Mouse (Mus musculus) hindbrain, embryonic 15.5 days (tissue): Measurements from ENCODE around the gene Tbc1d9. TPM values are rescaled to one million over a fixed set of nuclear protein-coding genes. Genes with fewer than 3 reads are reported as not detected.

ENCODE experiments used
- ATAC-seq: fragments of 200-750 bp; cut with Nextera tagmentation; 2 replicates; pipeline ENCODE4 v1.8.0; 2017; ENCODE audit warnings: low read depth, moderate number of reproducible peaks, moderate TSS enrichment; ENCODE audit not compliant: low FRiP score
- H3K27ac ChIP-seq: fragments of 300-500 bp; sonication (generic); replicated peaks from 2 replicates; pipeline ENCODE4 v1.5.1; 2015; ENCODE audit warnings: mild to moderate bottlenecking, inconsistent platforms
- H3K27me3 ChIP-seq: fragments of 300-500 bp; sonication (generic); 2 replicates; pipeline ENCODE4 v1.6.1; 2015; ENCODE audit warnings: control low read depth, inconsistent platforms
- H3K36me3 ChIP-seq: fragments of 300-500 bp; sonication (generic); 2 replicates; pipeline ENCODE4 v1.6.1; 2015; ENCODE audit warnings: control low read depth, inconsistent platforms
- H3K4me1 ChIP-seq: fragments of 300-500 bp; sonication (generic); replicated peaks from 2 replicates; pipeline ENCODE4 v1.6.1; 2015; ENCODE audit warnings: control low read depth, inconsistent platforms
- H3K4me2 ChIP-seq: fragments of 300-500 bp; sonication (generic); 2 replicates; pipeline ENCODE4 v1.6.1; 2015; ENCODE audit warnings: moderate library complexity, mild to moderate bottlenecking, inconsistent platforms
- H3K4me3 ChIP-seq: fragments of 300-500 bp; sonication (generic); 2 replicates; pipeline ENCODE4 v1.5.1; 2015; ENCODE audit warnings: mild to moderate bottlenecking, inconsistent platforms
- H3K9ac ChIP-seq: fragments of 300-500 bp; sonication (generic); 2 replicates; pipeline ENCODE4 v1.6.1; 2015; ENCODE audit warnings: inconsistent platforms
- H3K9me3 ChIP-seq: fragments of 300-500 bp; sonication (generic); 2 replicates; pipeline ENCODE4 v1.6.1; 2016; ENCODE audit warnings: control low read depth, inconsistent platforms
- WGBS: fragments of 180-500 bp; shearing (Covaris S2); methylation state at CpG from one replicate; pipeline ENCODE4 v1.1.7; 2015; 5-methylcytosine and 5-hydroxymethylcytosine counted together
- polyA plus RNA-seq: library from polyadenylated mRNA; unstranded; fragments of >200 nt; fragmentation: Nextera tagmentation; extraction: Ambion mirVana; gene quantifications from 2 replicates; pipeline ENCODE4 v1.2.1, GENCODE M21; 2015

Gene Tbc1d9
- polyA plus RNA-seq, 1 experiment from 2014 or later: 15.7 TPM

GRCm38 (mm10) chr8:83160613-83161012 is 4.5 kb upstream of the Tbc1d9 start:
- H3K9me3 ChIP-seq: no peaks in the 10 kb centered on the region
- 74% methylated on average over 2 of the region's 2 CpGs for WGBS
- ATAC-seq: no peak
- no peaks in the 10 kb centered on the region for H3K27me3 ChIP-seq
- H3K27ac ChIP-seq: no peak overlapping the region
- H3K9ac ChIP-seq: no peak overlapping the region
- H3K36me3 ChIP-seq: no peaks in the 10 kb centered on the region
- no peak overlapping the region for H3K4me3 ChIP-seq
- H3K4me2 ChIP-seq: no peak overlapping the region
- H3K4me1 ChIP-seq: peaks cover 7% of the 10 kb centered on the region; the same call in 1 of the 2 replicates

GRCm38 (mm10) chr8:83165931-83166867 is 1.0 kb downstream of the Tbc1d9 start, which contains the start of gene Gm10645:
Gene Gm10645 (minus strand): TSS chr8:83166170.
- Histone ChIP-seq H3K27me3 (no peaks in the 10 kb centered on the region), H3K4me3 (peak within 1 kb of the TSS; percentile 87), H3K9me3 (no peaks in the 10 kb centered on the region), H3K9ac (peak within 1 kb of the TSS; percentile 94), H3K4me1 (peaks cover 32% of the 10 kb centered on the region), H3K27ac (peak within 1 kb of the TSS; percentile 91), H3K4me2 (peak within 1 kb of the TSS; percentile 53), H3K36me3 (no peaks in the 10 kb centered on the region)
- 2% methylated on average over 52 of the region's 54 CpGs for WGBS
- ATAC-seq: peak; percentile 69

- Histone ChIP-seq H3K4me1 (peaks cover 32% of the 10 kb centered on the region), H3K27ac (no peak overlapping the region), H3K4me3 (peak overlapping the region; percentile 87), H3K4me2 (peak overlapping the region; percentile 53), H3K9ac (peak overlapping the region; percentile 94), H3K36me3 (no peaks in the 10 kb centered on the region), H3K27me3 (no peaks in the 10 kb centered on the region), H3K9me3 (no peaks in the 10 kb centered on the region)
- ATAC-seq: no peak
- 30% methylated on average over 3 of the region's 3 CpGs for WGBS
Observed at GRCm38 (mm10) chr8:83167932-83168331, 2.8 kb downstream of the Tbc1d9 start.

- peak overlapping the region; percentile 53 for H3K4me2 ChIP-seq
- H3K27me3 ChIP-seq: no peaks in the 10 kb centered on the region
- H3K4me3 ChIP-seq: no peak overlapping the region
- H3K9me3 ChIP-seq: no peaks in the 10 kb centered on the region
- no peak for ATAC-seq
- H3K27ac ChIP-seq: no peak overlapping the region
- no peaks in the 10 kb centered on the region for H3K36me3 ChIP-seq
- WGBS: 91% methylated on average over 3 of the region's 3 CpGs
- no peak overlapping the region for H3K9ac ChIP-seq
- peaks cover 32% of the 10 kb centered on the region for H3K4me1 ChIP-seq
Observed at GRCm38 (mm10) chr8:83169127-83169526, 4.0 kb downstream of the Tbc1d9 start.

GRCm38 (mm10) chr8:83169709-83170108 is 4.6 kb downstream of the Tbc1d9 start:
- Histone ChIP-seq H3K4me2 (no peak overlapping the region), H3K4me1 (peaks cover 28% of the 10 kb centered on the region), H3K36me3 (no peaks in the 10 kb centered on the region), H3K27me3 (no peaks in the 10 kb centered on the region), H3K27ac (no peak overlapping the region), H3K9me3 (no peaks in the 10 kb centered on the region), H3K9ac (no peak overlapping the region), H3K4me3 (no peak overlapping the region)
- WGBS: 95% methylated on average over 2 of the region's 2 CpGs
- no peak for ATAC-seq

GRCm38 (mm10) chr8:83170894-83171293 is 5.7 kb downstream of the Tbc1d9 start:
- no peaks in the 10 kb centered on the region for H3K9me3 ChIP-seq
- H3K27me3 ChIP-seq: no peaks in the 10 kb centered on the region
- H3K36me3 ChIP-seq: no peaks in the 10 kb centered on the region
- 34% methylated on average over 6 of the region's 6 CpGs for WGBS
- H3K4me2 ChIP-seq: no peak overlapping the region
- H3K4me3 ChIP-seq: no peak overlapping the region
- ATAC-seq: no peak
- no peak overlapping the region for H3K27ac ChIP-seq
- peaks cover 29% of the 10 kb centered on the region for H3K4me1 ChIP-seq
- H3K9ac ChIP-seq: no peak overlapping the region

GRCm38 (mm10) chr8:83175680-83176079 is 10.5 kb downstream of the Tbc1d9 start:
- no peaks in the 10 kb centered on the region for H3K9me3 ChIP-seq
- H3K4me3 ChIP-seq: no peak overlapping the region
- peaks cover 19% of the 10 kb centered on the region for H3K4me1 ChIP-seq
- H3K27me3 ChIP-seq: no peaks in the 10 kb centered on the region
- no peaks in the 10 kb centered on the region for H3K36me3 ChIP-seq
- WGBS: 67% methylated on average over 10 of the region's 10 CpGs
- ATAC-seq: no peak
- H3K4me2 ChIP-seq: no peak overlapping the region
- H3K9ac ChIP-seq: no peak overlapping the region
- H3K27ac ChIP-seq: no peak overlapping the region

- Histone ChIP-seq H3K4me3 (no peak overlapping the region), H3K9ac (no peak overlapping the region), H3K4me1 (peaks cover 24% of the 10 kb centered on the region), H3K9me3 (no peaks in the 10 kb centered on the region), H3K27me3 (no peaks in the 10 kb centered on the region), H3K27ac (no peak overlapping the region), H3K4me2 (no peak overlapping the region), H3K36me3 (no peaks in the 10 kb centered on the region)
- ATAC-seq: no peak
- WGBS: 47% methylated on average over 2 of the region's 2 CpGs
Observed at GRCm38 (mm10) chr8:83176785-83177184, 11.6 kb downstream of the Tbc1d9 start.

GRCm38 (mm10) chr8:83177317-83178195 is 12.4 kb downstream of the Tbc1d9 start:
- WGBS: 22% methylated on average over 11 of the region's 11 CpGs
- Histone ChIP-seq H3K9me3 (no peaks in the 10 kb centered on the region), H3K4me3 (no peak overlapping the region), H3K4me1 (peaks cover 29% of the 10 kb centered on the region), H3K27ac (no peak overlapping the region), H3K4me2 (no peak overlapping the region), H3K27me3 (no peaks in the 10 kb centered on the region), H3K36me3 (no peaks in the 10 kb centered on the region), H3K9ac (no peak overlapping the region)
- 0 out of 2 replicates have a peak, but pooled peaks have one; percentile 49 for ATAC-seq

- Histone ChIP-seq H3K4me3 (no peak overlapping the region), H3K27me3 (no peaks in the 10 kb centered on the region), H3K4me2 (no peak overlapping the region), H3K4me1 (peaks cover 36% of the 10 kb centered on the region), H3K9me3 (no peaks in the 10 kb centered on the region), H3K9ac (no peak overlapping the region), H3K36me3 (no peaks in the 10 kb centered on the region), H3K27ac (no peak overlapping the region)
- 20% methylated on average over 9 of the region's 9 CpGs for WGBS
- no peak for ATAC-seq
Observed at GRCm38 (mm10) chr8:83178228-83178742, 13.1 kb downstream of the Tbc1d9 start.

- no peaks in the 10 kb centered on the region for H3K27me3 ChIP-seq
- WGBS: 75% methylated on average over 6 of the region's 6 CpGs
- no peaks in the 10 kb centered on the region for H3K9me3 ChIP-seq
- H3K9ac ChIP-seq: no peak overlapping the region
- H3K36me3 ChIP-seq: no peaks in the 10 kb centered on the region
- H3K27ac ChIP-seq: 0 out of 2 replicates have a peak overlapping the region, but pooled peaks have one; percentile 16
- H3K4me1 ChIP-seq: peaks cover 33% of the 10 kb centered on the region
- H3K4me3 ChIP-seq: no peak overlapping the region
- H3K4me2 ChIP-seq: no peak overlapping the region
- no peak for ATAC-seq
Observed at GRCm38 (mm10) chr8:83181851-83182482, 16.8 kb downstream of the Tbc1d9 start.
